Mouse (Mus musculus): ENCODE data around the gene Msrb1. TPM values are rescaled to one million over a fixed set of nuclear protein-coding genes. Genes with fewer than 3 reads are reported as not detected.
A peak's percentile ranks its signal among the peaks of the same experiment; 100 is the strongest.
"Not testable (repeated sequence)": the region's sequence is repeated elsewhere in the genome, so short reads cannot be mapped to it uniquely, and the experiment has no call there.

Gene Msrb1
- total and polyA plus RNA-seq, 2 experiments from 2014 or later, result 19.3 to 28.6 TPM

DNA sequence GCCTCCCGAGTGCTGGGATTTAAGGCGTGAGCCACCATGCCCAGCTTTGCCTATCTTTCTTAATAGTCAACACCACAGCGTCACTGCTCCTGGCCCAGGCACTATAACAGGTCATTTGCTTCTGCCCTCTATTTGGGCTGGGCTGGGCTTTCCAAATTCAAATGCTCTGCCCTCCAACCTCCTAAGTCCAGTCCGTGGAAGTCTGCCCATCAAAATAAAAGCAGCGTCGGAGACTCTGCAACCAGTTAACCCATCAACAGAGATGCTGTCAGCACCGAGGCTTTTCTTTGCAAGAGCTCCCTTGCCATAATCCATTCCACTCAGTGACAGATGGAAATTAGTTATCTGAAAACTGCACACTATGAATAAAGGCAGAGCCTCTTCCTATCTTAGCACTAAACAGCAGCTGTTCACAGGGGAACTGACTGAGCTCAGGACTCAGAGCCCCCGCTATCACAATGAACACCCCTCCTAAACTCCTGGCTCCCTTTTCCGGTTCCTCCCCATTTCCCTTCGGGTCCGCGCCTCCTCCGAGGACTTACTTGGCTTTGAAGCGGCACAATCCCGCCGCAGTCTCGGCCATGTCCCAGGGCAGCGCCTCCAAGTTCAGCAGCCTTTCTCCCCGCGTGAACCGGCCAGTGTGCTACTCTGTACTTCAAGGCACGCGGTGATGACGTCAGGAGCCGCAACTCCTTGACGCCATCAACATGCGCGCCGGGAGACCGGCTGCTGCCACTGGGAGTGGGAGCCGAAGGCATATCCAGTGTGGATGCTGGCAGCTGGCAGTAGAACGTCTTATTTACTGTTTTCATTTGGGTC lies 29.3 kb upstream of the Msrb1 start, which contains the start of gene Tbl3:
Gene Tbl3 (minus strand): TSS at position 679 of the 819 bp plus-strand sequence.
- H3K4me1 ChIP-seq (ENCODE audit: insufficient read depth), result peaks cover 3% of the 10 kb centered on the region; the same call in 1 of the 2 replicates
- peak within 1 kb of the TSS; percentile 58 for H3K4me3 ChIP-seq (ENCODE audit: low read depth, low read length)
- peak within 1 kb of the TSS; percentile 67 for H3K27ac ChIP-seq (ENCODE audit: low read depth, low read length)
- no peak for TF ChIP-seq CTCF (IDR thresholded peaks at IDR 0.05; ENCODE audit: low read depth)
- no peaks in the 10 kb centered on the region for H3K27me3 ChIP-seq (ENCODE audit: insufficient read depth, low read length)
- H3K4me2 ChIP-seq (ENCODE audit: low read depth), result peak within 1 kb of the TSS; percentile 62
- 4% methylated on average over 32 of the region's 32 CpGs for WGBS
- peak within 1 kb of the TSS; percentile 62 for H3K9ac ChIP-seq
- ATAC-seq (peak; percentile 97), DNase-seq (peak; percentile 98)
- H3K9me3 ChIP-seq (ENCODE audit: low read length), result no peaks in the 10 kb centered on the region
- peaks cover 27% of the 10 kb centered on the region for H3K36me3 ChIP-seq (ENCODE audit: insufficient read depth)

DNA sequence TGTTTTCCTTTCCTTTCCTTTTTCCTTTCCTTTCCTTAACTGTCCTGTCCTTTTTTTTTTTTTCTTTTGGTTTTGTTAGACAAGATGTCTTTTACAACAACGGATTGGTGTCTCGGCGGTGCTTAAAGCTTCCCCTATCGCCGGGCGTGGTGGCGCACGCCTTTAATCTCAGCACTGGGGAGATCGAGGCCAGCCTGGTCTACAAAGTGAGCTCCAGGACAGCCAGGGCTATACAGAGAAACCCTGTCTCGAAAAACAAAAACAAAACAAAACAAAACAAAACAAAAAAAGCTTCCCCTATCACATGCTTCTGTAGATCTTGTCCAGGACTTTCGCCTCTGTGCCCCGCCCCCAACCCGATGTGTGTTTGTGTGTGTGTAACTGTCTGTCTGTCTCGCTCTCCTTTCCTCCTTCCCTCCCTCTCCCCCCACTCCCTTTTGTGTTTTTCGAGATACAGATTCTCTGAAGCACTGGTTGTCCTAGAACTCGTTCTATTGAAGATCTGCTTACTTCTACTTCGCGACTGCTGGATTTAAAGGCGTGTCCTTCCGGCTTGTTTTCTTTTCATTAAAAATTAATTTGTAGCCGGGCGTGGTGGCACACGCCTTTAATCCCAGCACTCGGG lies 28.5 kb upstream of the Msrb1 start:
- Histone ChIP-seq H3K27me3 (ENCODE audit: insufficient read depth, low read length) (no peaks in the 10 kb centered on the region), H3K4me2 (ENCODE audit: low read depth) (peak overlapping the region; percentile 62), H3K36me3 (ENCODE audit: insufficient read depth) (peaks cover 20% of the 10 kb centered on the region), H3K4me1 (ENCODE audit: insufficient read depth) (peaks cover 3% of the 10 kb centered on the region; the same call in 1 of the 2 replicates), H3K27ac (ENCODE audit: low read depth, low read length) (peak overlapping the region; percentile 67; the same call in 1 of the 2 replicates), H3K9ac (peak overlapping the region; percentile 62), H3K4me3 (ENCODE audit: low read depth, low read length) (peak overlapping the region; percentile 58), H3K9me3 (ENCODE audit: low read length) (no peaks in the 10 kb centered on the region)
- ATAC-seq (peak; percentile 62; the same call in 1 of the 2 replicates), DNase-seq (no peak)
- 5% methylated on average over 24 of the region's 24 CpGs for WGBS
- no peak for TF ChIP-seq CTCF (IDR thresholded peaks at IDR 0.05; ENCODE audit: low read depth)

GRCm38 (mm10) chr17:24708646-24709045 lies 27.8 kb upstream of the Msrb1 start:
- 36% methylated on average over 2 of the region's 2 CpGs for WGBS
- peak; percentile 53 for TF ChIP-seq CTCF (IDR thresholded peaks at IDR 0.05; ENCODE audit: low read depth)
- DNase-seq (peak; percentile 33), ATAC-seq (no peak)
- Histone ChIP-seq H3K4me2 (ENCODE audit: low read depth) (no peak overlapping the region), H3K4me1 (ENCODE audit: insufficient read depth) (peaks cover 3% of the 10 kb centered on the region; the same call in 1 of the 2 replicates), H3K27me3 (ENCODE audit: insufficient read depth, low read length) (no peaks in the 10 kb centered on the region), H3K9ac (no peak overlapping the region), H3K4me3 (ENCODE audit: low read depth, low read length) (no peak overlapping the region), H3K9me3 (ENCODE audit: low read length) (no peaks in the 10 kb centered on the region), H3K36me3 (ENCODE audit: insufficient read depth) (peaks cover 16% of the 10 kb centered on the region), H3K27ac (ENCODE audit: low read depth, low read length) (no peak overlapping the region)

GRCm38 (mm10) chr17:24715556-24715955 lies 20.9 kb upstream of the Msrb1 start:
- H3K9ac ChIP-seq, result no peak overlapping the region
- DNase-seq, result no peak
- no peaks in the 10 kb centered on the region for H3K36me3 ChIP-seq (ENCODE audit: insufficient read depth)
- no peak for TF ChIP-seq CTCF (IDR thresholded peaks at IDR 0.05; ENCODE audit: low read depth)
- H3K9me3 ChIP-seq (ENCODE audit: low read length), result no peaks in the 10 kb centered on the region
- no peaks in the 10 kb centered on the region for H3K4me1 ChIP-seq (ENCODE audit: insufficient read depth)
- no peak overlapping the region for H3K27ac ChIP-seq (ENCODE audit: low read depth, low read length)
- WGBS, result 48% methylated on average over 6 of the region's 6 CpGs
- no peak for ATAC-seq
- no peaks in the 10 kb centered on the region for H3K27me3 ChIP-seq (ENCODE audit: insufficient read depth, low read length)
- H3K4me2 ChIP-seq (ENCODE audit: low read depth), result no peak overlapping the region
- no peak overlapping the region for H3K4me3 ChIP-seq (ENCODE audit: low read depth, low read length)

DNA sequence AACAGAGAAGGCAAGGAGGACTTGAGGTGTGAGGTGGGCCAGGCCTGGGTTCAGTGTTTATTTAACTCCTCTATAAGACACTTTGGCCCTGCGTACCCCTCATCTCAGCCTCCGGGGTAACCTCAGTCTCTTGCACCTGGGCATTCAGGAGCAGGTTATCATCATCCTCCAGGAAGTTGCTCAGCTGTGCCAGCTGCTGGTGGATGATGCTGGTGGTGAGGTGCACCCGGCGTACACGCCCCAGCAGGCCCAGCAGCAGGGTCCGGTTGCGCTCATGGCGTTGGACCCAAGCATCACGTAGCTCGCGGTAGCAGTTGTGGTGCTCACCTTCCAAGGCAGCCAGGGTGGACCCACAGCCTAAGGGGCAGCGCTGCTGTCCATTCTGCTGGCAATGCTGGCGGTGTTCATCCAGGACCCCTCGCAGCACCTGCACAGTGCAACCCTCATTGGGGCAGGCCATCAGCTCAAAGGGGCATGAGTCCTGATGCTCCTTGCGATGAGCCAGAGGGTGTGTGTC lies 20.2 kb upstream of the Msrb1 start:
- no peaks in the 10 kb centered on the region for H3K27me3 ChIP-seq (ENCODE audit: insufficient read depth, low read length)
- WGBS, result 94% methylated on average over 15 of the region's 15 CpGs
- ATAC-seq, result no peak

GRCm38 (mm10) chr17:24717943-24718342 lies 18.5 kb upstream of the Msrb1 start, which contains the start of the genes Rnf151 and Rps2:
Rnf151 (minus strand) TSS chr17:24718063.
Rps2 (plus strand) TSS chr17:24718116.
- ATAC-seq (no peak), DNase-seq (no peak)
- peak within 1 kb of the TSS; percentile 86 for H3K4me3 ChIP-seq (ENCODE audit: low read depth, low read length)
- H3K27ac ChIP-seq (ENCODE audit: low read depth, low read length), result no peak within 1 kb of the TSS
- peak within 1 kb of the TSS; percentile 67 for H3K4me2 ChIP-seq (ENCODE audit: low read depth)
- H3K9me3 ChIP-seq (ENCODE audit: low read length), result no peaks in the 10 kb centered on the region
- H3K9ac ChIP-seq, result 0 out of 2 replicates have a peak within 1 kb of the TSS, but pooled peaks have one; percentile 85
- no peak for TF ChIP-seq CTCF (IDR thresholded peaks at IDR 0.05; ENCODE audit: low read depth)
- WGBS, result 77% methylated on average over 4 of the region's 4 CpGs
- H3K4me1 ChIP-seq (ENCODE audit: insufficient read depth), result peaks cover 7% of the 10 kb centered on the region; the same call in 1 of the 2 replicates
- H3K27me3 ChIP-seq (ENCODE audit: insufficient read depth, low read length), result no peaks in the 10 kb centered on the region
- H3K36me3 ChIP-seq (ENCODE audit: insufficient read depth), result peaks cover 14% of the 10 kb centered on the region

More for the DNA sequence above, 20.2 kb upstream of the Msrb1 start:
- Histone ChIP-seq H3K4me1 (ENCODE audit: insufficient read depth) (peaks cover 1% of the 10 kb centered on the region; the same call in 1 of the 2 replicates), H3K4me3 (ENCODE audit: low read depth, low read length) (no peak overlapping the region), H3K36me3 (ENCODE audit: insufficient read depth) (peaks cover under 1% of the 10 kb centered on the region), H3K9me3 (ENCODE audit: low read length) (no peaks in the 10 kb centered on the region), H3K4me2 (ENCODE audit: low read depth) (no peak overlapping the region), H3K27ac (ENCODE audit: low read depth, low read length) (no peak overlapping the region), H3K9ac (no peak overlapping the region)
- TF ChIP-seq CTCF (IDR thresholded peaks at IDR 0.05; ENCODE audit: low read depth), result no peak
- DNase-seq, result no peak

DNA sequence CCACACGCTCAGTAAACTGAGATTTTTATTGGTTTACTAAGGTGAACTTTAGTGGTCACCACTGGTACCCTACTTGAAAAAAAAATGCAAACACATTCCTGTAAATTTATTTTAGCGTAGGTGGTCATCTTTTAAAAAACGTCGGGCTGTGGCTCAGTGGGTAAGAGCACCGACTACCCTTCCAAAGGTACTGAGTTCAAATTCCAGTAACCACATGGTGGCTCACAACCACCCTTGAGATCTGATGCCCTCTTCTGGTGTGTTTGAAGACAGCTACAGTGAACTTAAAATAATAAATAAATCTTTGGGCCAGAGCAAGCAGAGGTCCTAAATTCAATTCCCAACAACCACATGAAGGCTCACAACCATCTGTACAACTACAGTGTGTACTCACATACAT lies 17.5 kb upstream of the Msrb1 start:
- H3K9ac ChIP-seq, result peak overlapping the region; percentile 85
- H3K4me3 ChIP-seq (ENCODE audit: low read depth, low read length), result peak overlapping the region; percentile 86
- H3K4me1 ChIP-seq (ENCODE audit: insufficient read depth), result peaks cover 11% of the 10 kb centered on the region
- H3K36me3 ChIP-seq (ENCODE audit: insufficient read depth), result peaks cover 14% of the 10 kb centered on the region
- H3K27me3 ChIP-seq (ENCODE audit: insufficient read depth, low read length); ATAC-seq; H3K9me3 ChIP-seq (ENCODE audit: low read length); DNase-seq; H3K27ac ChIP-seq (ENCODE audit: low read depth, low read length): not testable (repeated sequence)
- peak overlapping the region; percentile 67 for H3K4me2 ChIP-seq (ENCODE audit: low read depth)
- 70% methylated on average over 5 of the region's 5 CpGs for WGBS

Data from forebrain, postnatal 0 days (tissue).